In the genomic region with DNA sequence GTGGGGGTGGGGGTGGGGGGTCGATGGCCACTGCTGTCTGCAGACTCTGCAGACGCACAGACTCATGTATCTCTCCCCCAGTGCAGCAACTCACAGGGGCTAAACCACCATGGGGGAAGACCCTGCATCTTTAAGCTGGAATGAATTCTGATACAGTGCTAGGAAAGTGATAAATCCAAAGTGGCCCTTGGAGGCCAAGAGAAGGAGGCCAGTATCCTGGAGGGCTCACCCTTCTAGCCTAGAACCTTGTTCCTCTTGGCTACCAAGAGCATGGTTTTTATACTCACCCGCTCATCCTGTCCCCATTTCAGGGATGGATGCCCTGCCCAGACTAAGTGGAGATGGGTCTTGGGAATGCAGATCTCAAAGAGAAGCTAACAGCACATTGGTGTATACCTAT, we compare ENCODE assay signal across 15 mouse cellular contexts. TPM values are rescaled to one million over a fixed set of nuclear protein-coding genes. Genes with fewer than 3 reads are reported as not detected.
DNase-seq lines count a peak whose midpoint lies in the region; ATAC-seq lines count a peak whose summit lies in the region.
"Had no signal": no experiment of that assay in that cellular context is flagged by ENCODE, and none has a peak within 500 bp of the region (broad histone marks: within the 10 kb centered on the region; RNA-seq: fewer than 3 reads in every experiment).

No protein-coding gene starts in this region.

- ATAC-seq in heart, embryonic 13.5 days (ENCODE audit: extremely low read depth, insufficient number of reproducible peaks, low FRiP score, low TSS enrichment): no peak
- ATAC-seq in kidney, embryonic 16.5 days (ENCODE audit: low FRiP score, low TSS enrichment): 0 out of 2 replicates have a peak, but pooled peaks have one; percentile 7

- H3K9ac ChIP-seq in heart, embryonic 13.5 days: 0 out of 2 replicates have a peak overlapping the region, but pooled peaks have one; percentile 44
- peak overlapping the region; percentile 32 for H3K9ac ChIP-seq in kidney, embryonic 16.5 days (replicated peaks; ENCODE audit: low read length)
- H3K9ac ChIP-seq: embryonic facial prominence, embryonic 15.5 days; forebrain, embryonic 12.5 days; intestine, embryonic 15.5 days; limb, embryonic 13.5 days; liver, embryonic 15.5 days; midbrain, embryonic 12.5 days had no signal

- H3K27ac ChIP-seq in heart, embryonic 13.5 days (replicated peaks): no peak overlapping the region
- H3K27ac ChIP-seq in kidney, embryonic 16.5 days (ENCODE audit: low read length): peak overlapping the region; percentile 83
- peak overlapping the region; percentile 71 for H3K27ac ChIP-seq in embryonic facial prominence, embryonic 10.5 days (replicated peaks)
- H3K27ac ChIP-seq: embryonic facial prominence, embryonic 15.5 days; forebrain, embryonic 12.5 days; intestine, embryonic 15.5 days; limb, embryonic 13.5 days; liver, embryonic 15.5 days; midbrain, embryonic 12.5 days had no signal

- H3K4me1 ChIP-seq in heart, embryonic 13.5 days: peaks cover 29% of the 10 kb centered on the region
- peaks cover 34% of the 10 kb centered on the region for H3K4me1 ChIP-seq in kidney, embryonic 16.5 days (ENCODE audit: insufficient read depth, low read length)
- H3K4me1 ChIP-seq in embryonic facial prominence, embryonic 10.5 days: peaks cover 39% of the 10 kb centered on the region

- no peak overlapping the region for H3K4me3 ChIP-seq in heart, embryonic 13.5 days
- no peak overlapping the region for H3K4me3 ChIP-seq in kidney, embryonic 16.5 days (ENCODE audit: low read length)
- peak overlapping the region; percentile 24; the same call in 1 of the 2 replicates for H3K4me3 ChIP-seq in embryonic facial prominence, embryonic 10.5 days
- H3K4me3 ChIP-seq: embryonic facial prominence, embryonic 15.5 days; forebrain, embryonic 12.5 days; intestine, embryonic 15.5 days; limb, embryonic 13.5 days; liver, embryonic 15.5 days; midbrain, embryonic 12.5 days had no signal

- H3K4me2 ChIP-seq in heart, embryonic 13.5 days: peak overlapping the region; percentile 58
- peak overlapping the region; percentile 69 for H3K4me2 ChIP-seq in kidney, embryonic 16.5 days (replicated peaks; ENCODE audit: low read depth, low read length)
- H3K4me2 ChIP-seq: embryonic facial prominence, embryonic 15.5 days; forebrain, embryonic 12.5 days; intestine, embryonic 15.5 days; limb, embryonic 13.5 days; liver, embryonic 15.5 days had no signal

- peaks cover 49% of the 10 kb centered on the region for H3K27me3 ChIP-seq in heart, embryonic 13.5 days (replicated peaks)
- H3K27me3 ChIP-seq in kidney, embryonic 16.5 days (ENCODE audit: insufficient read depth, low read length): peaks cover 32% of the 10 kb centered on the region
- H3K27me3 ChIP-seq in embryonic facial prominence, embryonic 10.5 days (replicated peaks; ENCODE audit: low read depth, poor library complexity, severe bottlenecking): peaks cover 46% of the 10 kb centered on the region

- no peaks in the 10 kb centered on the region for H3K9me3 ChIP-seq in heart, embryonic 13.5 days
- no peaks in the 10 kb centered on the region for H3K9me3 ChIP-seq in kidney, embryonic 16.5 days (ENCODE audit: low read length)
- no peaks in the 10 kb centered on the region for H3K9me3 ChIP-seq in embryonic facial prominence, embryonic 10.5 days
- H3K9me3 ChIP-seq: embryonic facial prominence, embryonic 15.5 days; forebrain, embryonic 12.5 days; intestine, embryonic 15.5 days; limb, embryonic 13.5 days; liver, embryonic 15.5 days; midbrain, embryonic 12.5 days had no signal

- H3K36me3 ChIP-seq in heart, embryonic 13.5 days: no peaks in the 10 kb centered on the region
- H3K36me3 ChIP-seq in kidney, embryonic 16.5 days (ENCODE audit: insufficient read depth, low read length): no peaks in the 10 kb centered on the region
- H3K36me3 ChIP-seq in embryonic facial prominence, embryonic 10.5 days (replicated peaks): no peaks in the 10 kb centered on the region
- H3K36me3 ChIP-seq: embryonic facial prominence, embryonic 15.5 days; forebrain, embryonic 12.5 days; intestine, embryonic 15.5 days; limb, embryonic 13.5 days; liver, embryonic 15.5 days; midbrain, embryonic 12.5 days had no signal

- DNase-seq in cerebellum, adult 8-10 months: peak; percentile 46
- no peak for DNase-seq in cerebellum, postnatal 10 days
- DNase-seq in heart, adult 9 months (ENCODE audit: low spot score in 2 of 2): no peak
- DNase-seq in kidney, adult 8-10 months: no peak
- DNase-seq in embryonic facial prominence, embryonic 10.5 days (ENCODE audit: low spot score): no peak
- no peak for DNase-seq in spleen, postnatal 4 days (ENCODE audit: low spot score in 2 of 2)
- DNase-seq: thymus, postnatal 25 days had no signal

- WGBS in heart, embryonic 13.5 days: 32% methylated on average over 3 of the region's 3 CpGs
- 37% methylated on average over 3 of the region's 3 CpGs for WGBS in kidney, embryonic 16.5 days
- WGBS in embryonic facial prominence, embryonic 10.5 days: 31% methylated on average over 3 of the region's 3 CpGs

RNA-seq across cellular contexts. Expression of a gene that starts 2.7 kb away (rescaled TPM):
- 2.5 and 3.0 TPM in 2 replicates for polyA plus RNA-seq in heart, embryonic 13.5 days (2015; fragmentation: Nextera tagmentation; extraction: Ambion mirVana)
- 86.5 and 95.7 TPM in 2 replicates for polyA plus RNA-seq in kidney, embryonic 16.5 days (2015; fragmentation: Nextera tagmentation; extraction: Ambion mirVana)
- polyA plus RNA-seq in embryonic facial prominence, embryonic 10.5 days (2016; fragmentation: Nextera tagmentation; extraction: Ambion mirVana): 2.9 and 5.1 TPM in 2 replicates

RNA-seq across cellular contexts. Expression of a gene that starts 44.1 kb away (rescaled TPM):
- 38.6 and 46.0 TPM in 2 replicates for polyA plus RNA-seq in heart, embryonic 13.5 days (2015; fragmentation: Nextera tagmentation; extraction: Ambion mirVana)
- polyA plus RNA-seq in kidney, embryonic 16.5 days (2015; fragmentation: Nextera tagmentation; extraction: Ambion mirVana): 57.6 and 61.6 TPM in 2 replicates
- 89.1 and 96.8 TPM in 2 replicates for polyA plus RNA-seq in embryonic facial prominence, embryonic 10.5 days (2016; fragmentation: Nextera tagmentation; extraction: Ambion mirVana)

Comparison
In these comparisons a context has a peak if more than half of its experiments do, and no peak if none do; other contexts are left out.
1. RNA of a gene that starts 2.7 kb away (polyA plus RNA-seq): 86.5 to 95.7 TPM in kidney, embryonic 16.5 days; 2.9 to 5.1 TPM in embryonic facial prominence, embryonic 10.5 days and 2.5 to 3.0 TPM in heart, embryonic 13.5 days; every median in the first group is over 10 times any median in the second.